In the genomic region with DNA sequence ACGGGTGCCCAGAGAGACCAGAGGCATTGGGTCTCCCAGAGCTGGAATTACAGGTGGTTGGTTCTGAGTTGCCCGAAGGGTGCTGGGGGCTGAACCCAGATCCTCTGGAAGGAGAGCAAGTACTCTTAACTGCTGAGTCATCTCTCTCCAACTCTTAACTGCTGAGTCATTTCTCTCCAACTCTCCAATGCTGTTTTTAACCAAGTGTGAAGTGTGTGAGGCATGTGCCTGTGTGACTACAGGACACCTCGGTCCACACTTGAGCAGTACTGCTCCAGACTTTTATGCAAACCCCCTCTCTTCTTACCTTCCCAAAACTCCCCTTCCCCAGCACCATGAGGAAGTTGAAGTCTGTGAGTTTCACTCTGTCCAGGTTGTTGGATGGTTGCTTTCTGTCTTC, we compare ENCODE assay signal across 15 mouse cellular contexts.
DNase-seq lines count a peak whose midpoint lies in the region; ATAC-seq and TF ChIP-seq lines count a peak whose summit lies in the region.
"Had no signal": no experiment of that assay in that cellular context is flagged by ENCODE, and none has a peak within 500 bp of the region (broad histone marks: within the 10 kb centered on the region; RNA-seq: fewer than 3 reads in every experiment).

No protein-coding gene starts in this region.

- H3K9me3 ChIP-seq in heart, embryonic 12.5 days (replicated peaks): no peaks in the 10 kb centered on the region
- H3K9me3 ChIP-seq in liver, embryonic 11.5 days (ENCODE audit: control insufficient read depth, low read length): no peaks in the 10 kb centered on the region
- H3K9me3 ChIP-seq: forebrain, embryonic 13.5 days; neural tube, embryonic 12.5 days had no signal

- DNase-seq in heart, adult 2 months: no peak
- peak; percentile 89 for DNase-seq in R1 (ENCODE audit: low read depth, low spot score)
- no peak for DNase-seq in liver, embryonic 11.5 days (ENCODE audit: low spot score)
- DNase-seq in embryo, embryonic 10 days (ENCODE audit: low spot score): no peak
- DNase-seq in adrenal gland, postnatal 25 days: no peak
- DNase-seq: cerebellum, postnatal 10 days; kidney, postnatal 10 days; layer of hippocampus, adult 9-11 months; lung, adult 2 months had no signal

- TF ChIP-seq CTCF in heart, adult 2 months (IDR thresholded peaks at IDR 0.05): no peak

- H3K36me3 ChIP-seq in heart, embryonic 12.5 days: peaks cover 13% of the 10 kb centered on the region
- H3K36me3 ChIP-seq in heart, adult 2 months (ENCODE audit: control insufficient read depth, insufficient read depth, low read length): no peaks in the 10 kb centered on the region
- H3K36me3 ChIP-seq in liver, embryonic 11.5 days (ENCODE audit: control insufficient read depth, insufficient read depth, low read length): no peaks in the 10 kb centered on the region
- H3K36me3 ChIP-seq: neural tube, embryonic 12.5 days had no signal

- H3K4me2 ChIP-seq in heart, embryonic 12.5 days: no peak overlapping the region
- H3K4me2 ChIP-seq in liver, embryonic 11.5 days: no peak overlapping the region
- H3K4me2 ChIP-seq: forebrain, embryonic 13.5 days; neural tube, embryonic 12.5 days had no signal

- H3K79me2 ChIP-seq in heart, adult 2 months (replicated peaks; ENCODE audit: control insufficient read depth, insufficient read depth, low read length): no peaks in the 10 kb centered on the region

- WGBS in heart, embryonic 12.5 days: 82% methylated on average over 3 of the region's 3 CpGs
- 81% methylated on average over 3 of the region's 3 CpGs for WGBS in heart, adult 2 months
- WGBS in liver, embryonic 11.5 days: 80% methylated on average over 3 of the region's 3 CpGs

- ATAC-seq in heart, embryonic 12.5 days (ENCODE audit: insufficient number of reproducible peaks, low FRiP score): peak; percentile 85
- ATAC-seq in liver, embryonic 11.5 days (replicated peaks; ENCODE audit: low FRiP score): peak; percentile 63
- ATAC-seq in inflammation-experienced regulatory T-cells, adult 6 months: no peak
- ATAC-seq: forebrain, embryonic 13.5 days; intestine, embryonic 16.5 days had no signal

- H3K27me3 ChIP-seq in heart, embryonic 12.5 days (replicated peaks): no peaks in the 10 kb centered on the region
- no peaks in the 10 kb centered on the region for H3K27me3 ChIP-seq in heart, adult 2 months (ENCODE audit: control insufficient read depth, insufficient read depth, low read length)
- no peaks in the 10 kb centered on the region for H3K27me3 ChIP-seq in liver, embryonic 11.5 days (replicated peaks; ENCODE audit: control insufficient read depth, insufficient read depth, low read length)
- H3K27me3 ChIP-seq: neural tube, embryonic 12.5 days had no signal

- H3K27ac ChIP-seq in heart, embryonic 12.5 days (ENCODE audit: poor library complexity, severe bottlenecking): peak overlapping the region; percentile 47
- no peak overlapping the region for H3K27ac ChIP-seq in heart, adult 2 months
- 0 out of 2 replicates have a peak overlapping the region, but pooled peaks have one; percentile 40 for H3K27ac ChIP-seq in liver, embryonic 11.5 days (ENCODE audit: low read depth, low read length)
- H3K27ac ChIP-seq: forebrain, embryonic 13.5 days; macrophage; neural tube, embryonic 12.5 days had no signal

- no peak overlapping the region for H3K4me3 ChIP-seq in heart, embryonic 12.5 days
- no peak overlapping the region for H3K4me3 ChIP-seq in heart, adult 2 months
- H3K4me3 ChIP-seq in liver, embryonic 11.5 days (ENCODE audit: low read depth, low read length): no peak overlapping the region
- H3K4me3 ChIP-seq: forebrain, embryonic 13.5 days; neural tube, embryonic 12.5 days had no signal

- no peak overlapping the region for H3K9ac ChIP-seq in heart, embryonic 12.5 days
- H3K9ac ChIP-seq in heart, adult 2 months (ENCODE audit: low read depth, low read length): no peak overlapping the region
- H3K9ac ChIP-seq in liver, embryonic 11.5 days (ENCODE audit: low read depth, low read length): no peak overlapping the region
- H3K9ac ChIP-seq: forebrain, embryonic 13.5 days; neural tube, embryonic 12.5 days had no signal

- intact Hi-C loops in heart, adult 2 months (cut with DNase I): loop anchor here (10.0 kb wide), 1 partner anchor 81 kb away; no protein-coding TSS in a partner anchor

- no peak for TF ChIP-seq POLR2A in heart, adult 2 months (IDR thresholded peaks at IDR 0.05; ENCODE audit: insufficient read depth, low read depth, low read length)

- peaks cover 4% of the 10 kb centered on the region for H3K4me1 ChIP-seq in heart, embryonic 12.5 days (replicated peaks)
- no peaks in the 10 kb centered on the region for H3K4me1 ChIP-seq in heart, adult 2 months (ENCODE audit: control insufficient read depth, insufficient read depth, low read length)
- no peaks in the 10 kb centered on the region; the same call in 1 of the 2 replicates for H3K4me1 ChIP-seq in liver, embryonic 11.5 days (replicated peaks; ENCODE audit: control insufficient read depth, insufficient read depth, low read length)
- H3K4me1 ChIP-seq: forebrain, embryonic 13.5 days had no signal

- TF ChIP-seq EP300 in heart, adult 2 months (IDR thresholded peaks at IDR 0.05; ENCODE audit: insufficient read depth, low read depth, low read length): no peak
